Mouse (Mus musculus): ENCODE data around the gene Fam196b. TPM values are rescaled to one million over a fixed set of nuclear protein-coding genes. Genes with fewer than 3 reads are reported as not detected.

Gene Fam196b
- 1 to 10 TPM; 5.4 to 8.7 TPM for polyA plus RNA-seq (2017; shearing (Covaris generic))

- ATAC-seq: no peak
Observed at GRCm38 (mm10) chr11:34314534-34315379, at the start of gene Fam196b. Fam196b (plus strand) TSS chr11:34314822.

- ATAC-seq: no peak
Observed at GRCm38 (mm10) chr11:34272016-34272415, 42.6 kb upstream of the Fam196b start.

- ATAC-seq: no peak
Observed at GRCm38 (mm10) chr11:34275941-34276340, 38.7 kb upstream of the Fam196b start.

GRCm38 (mm10) chr11:34276363-34277046, 38.1 kb upstream of the Fam196b start:
- no peak for ATAC-seq

DNA sequence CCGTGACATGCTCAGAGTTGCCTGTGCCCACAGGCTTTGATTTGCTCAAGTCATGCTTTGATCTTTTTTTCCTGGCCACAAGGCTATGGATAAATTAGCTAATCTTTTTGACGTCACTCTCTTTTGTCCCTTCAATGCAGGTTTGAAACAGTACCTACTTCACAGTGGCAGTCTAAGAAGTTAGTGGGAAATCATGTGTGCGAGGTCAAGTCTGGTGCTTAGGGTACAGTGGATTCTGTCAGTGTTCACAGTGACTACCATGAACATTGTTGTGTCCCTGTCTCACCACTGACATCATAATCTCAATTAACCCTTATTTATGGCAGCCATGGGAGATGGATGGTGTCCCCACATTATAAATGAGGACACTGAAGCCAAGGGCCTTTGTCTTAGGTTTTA, 37.6 kb upstream of the Fam196b start:
- ATAC-seq: no peak

DNA sequence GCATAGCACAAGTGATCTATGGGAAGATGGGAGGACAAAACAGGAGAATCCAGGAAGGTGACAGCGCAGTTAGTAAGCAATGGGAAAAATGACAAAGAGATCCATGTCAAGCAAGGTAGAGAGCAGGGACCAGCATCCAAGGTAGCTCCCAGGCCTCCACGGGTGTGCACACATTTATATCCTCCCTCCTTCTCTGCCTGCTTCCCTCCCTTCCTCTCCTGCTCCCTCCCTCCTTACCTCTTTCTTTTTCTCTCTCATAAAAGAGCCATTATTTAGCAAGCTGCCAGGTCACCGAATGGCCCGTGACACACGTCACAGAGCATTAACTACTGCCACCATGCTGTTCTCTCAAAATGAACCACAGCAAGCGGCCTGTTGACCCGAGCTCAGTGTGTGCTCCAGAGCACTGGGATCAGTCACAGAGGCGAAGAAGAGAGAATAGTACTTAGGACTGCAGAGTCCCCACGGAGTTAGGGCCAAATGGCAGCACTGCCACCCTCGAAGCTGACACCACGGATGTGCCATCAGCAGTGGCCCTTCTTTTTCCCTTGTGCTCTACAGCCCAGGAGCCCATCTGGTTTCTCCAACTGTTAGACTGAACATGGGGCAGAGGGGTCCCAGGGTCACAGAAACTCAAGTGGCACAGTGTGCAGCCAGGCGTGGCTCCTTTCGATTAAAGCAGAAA, 30.4 kb upstream of the Fam196b start:
- ATAC-seq: no peak

DNA sequence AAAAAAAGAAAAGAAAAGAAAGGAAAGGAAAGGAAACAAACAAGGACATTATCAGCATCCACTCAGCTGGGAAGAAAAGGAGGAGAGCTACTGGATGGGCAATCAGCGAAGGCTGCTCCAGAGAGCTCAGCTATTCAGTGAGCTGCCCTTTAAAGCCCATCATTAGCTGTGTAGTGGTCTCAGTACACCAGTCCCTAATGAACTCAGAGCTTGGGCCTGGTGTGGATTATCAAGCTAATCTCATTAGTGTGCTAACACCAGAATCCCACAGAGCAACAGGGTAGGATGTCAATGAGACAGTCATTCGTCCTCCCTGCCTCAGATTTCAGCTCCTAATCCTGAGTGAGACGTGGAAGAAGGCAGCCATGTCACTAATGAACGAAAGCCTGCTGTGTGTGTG, 24.4 kb upstream of the Fam196b start:
- no peak for ATAC-seq

DNA sequence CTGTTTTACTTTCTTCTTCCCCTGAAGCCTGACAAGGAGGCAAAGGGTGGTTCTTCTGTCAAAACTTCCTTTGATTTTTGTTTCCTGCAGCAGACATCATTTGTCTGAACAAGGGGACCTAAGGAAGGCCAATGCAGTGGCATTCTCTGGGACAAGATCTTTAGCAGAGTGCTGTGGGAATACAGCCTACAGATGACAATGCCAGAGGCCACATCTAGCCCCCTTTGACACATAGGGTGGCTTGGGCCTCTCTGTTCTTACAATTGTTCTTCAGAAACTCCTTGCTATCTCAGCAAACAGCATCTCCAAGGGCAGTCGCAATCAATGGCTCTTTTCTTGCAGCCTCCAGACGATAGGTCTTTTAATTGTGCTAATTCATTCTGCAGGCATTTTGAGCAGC, 23.9 kb upstream of the Fam196b start:
- no peak for ATAC-seq

DNA sequence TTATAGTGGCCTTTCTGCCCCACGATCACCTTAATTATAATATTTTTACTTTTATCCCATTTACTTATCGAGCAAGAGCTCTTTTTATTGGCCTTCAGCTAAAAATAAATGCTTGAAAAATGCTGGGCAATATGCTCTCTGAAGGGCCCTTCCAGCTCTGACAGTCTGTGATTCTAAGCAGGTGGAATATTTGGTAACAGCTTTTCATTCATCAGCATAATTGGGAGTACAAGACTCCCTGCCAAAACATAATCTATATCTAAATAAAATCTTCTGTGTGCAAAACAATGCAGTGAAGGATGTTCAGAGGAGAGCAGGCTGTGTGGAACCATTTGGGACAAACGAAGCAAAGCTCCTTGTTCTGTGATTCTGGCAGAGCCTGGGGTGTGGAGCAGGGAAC, 23.3 kb upstream of the Fam196b start:
- ATAC-seq: no peak

GRCm38 (mm10) chr11:34297698-34298378, 16.8 kb upstream of the Fam196b start:
- no peak for ATAC-seq

DNA sequence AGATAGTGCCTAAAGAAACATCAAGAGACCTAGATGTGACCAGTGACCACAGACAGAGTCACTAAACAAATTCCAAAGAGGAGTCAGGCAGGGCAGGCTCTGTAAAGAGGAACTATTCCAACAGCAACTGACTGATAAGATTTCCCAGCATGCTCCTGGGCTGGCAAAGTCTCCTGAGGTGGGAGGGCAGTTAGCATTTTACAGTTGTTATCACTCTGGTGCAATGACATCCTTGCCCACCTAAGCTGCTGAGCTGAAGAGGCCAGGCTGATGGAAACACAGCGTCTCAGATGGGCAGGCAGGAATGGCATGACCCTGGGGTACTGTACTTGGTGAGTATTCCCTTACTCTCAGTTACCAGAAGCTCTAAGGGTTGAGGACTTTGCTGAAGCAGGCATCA, 15.1 kb upstream of the Fam196b start:
- no peak for ATAC-seq

DNA sequence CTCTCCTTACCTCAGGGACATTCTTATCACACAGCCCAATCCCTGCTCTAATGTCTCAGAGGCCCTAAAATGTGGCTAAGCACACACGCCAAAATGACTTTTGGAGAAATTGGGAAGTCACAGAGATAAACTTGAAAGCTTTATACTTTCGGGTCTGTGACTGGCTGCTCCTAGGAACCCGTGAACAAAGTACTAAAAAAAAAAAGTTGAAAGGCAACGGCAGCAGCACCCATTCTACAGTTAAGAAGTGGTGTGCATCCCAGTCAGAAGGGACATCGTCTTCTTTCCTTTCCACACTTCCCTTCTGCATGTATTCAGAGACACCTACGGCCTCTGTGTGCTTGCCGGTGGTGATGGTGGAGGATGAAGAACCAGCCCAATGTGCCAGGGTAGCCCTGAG, 14.6 kb upstream of the Fam196b start:
- ATAC-seq: no peak

DNA sequence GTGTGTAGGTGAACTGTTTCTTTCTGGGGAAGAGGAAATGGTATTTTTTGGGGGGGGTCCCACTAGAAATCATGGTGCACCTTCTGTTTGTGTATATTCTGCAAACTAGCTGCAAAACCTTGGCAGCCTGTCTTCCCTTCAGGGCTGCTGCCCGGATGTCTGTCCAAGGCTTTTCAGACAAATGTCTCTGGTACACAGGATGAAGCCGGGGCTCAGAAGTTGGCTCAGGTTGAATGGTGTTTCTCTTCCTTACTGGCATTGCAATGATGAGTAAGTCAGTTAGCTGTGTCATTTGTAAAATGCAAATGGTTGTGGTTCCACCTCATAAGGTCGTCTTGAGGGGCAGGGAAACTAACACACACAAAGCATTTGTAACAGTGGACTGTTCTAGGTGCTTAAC, 8.4 kb upstream of the Fam196b start:
- ATAC-seq: no peak

DNA sequence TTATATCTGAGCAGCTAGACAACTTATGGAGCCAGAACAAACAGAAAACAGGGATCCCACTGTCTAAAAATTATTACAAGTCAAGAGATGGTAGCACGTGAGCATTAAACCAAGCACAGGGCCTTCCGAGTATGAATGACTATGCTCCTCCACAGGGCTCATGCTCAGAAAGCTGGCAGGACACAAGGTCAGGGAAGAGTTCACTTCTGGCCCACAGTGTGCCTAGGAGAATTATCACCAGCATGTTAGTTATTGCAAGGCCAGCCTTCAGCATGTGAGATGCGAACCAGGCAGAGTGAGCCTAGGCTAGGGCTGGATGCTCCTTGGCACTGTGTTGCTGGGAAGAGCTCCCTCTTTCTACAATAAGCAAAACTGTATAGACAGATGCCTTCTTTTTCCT, 5.9 kb upstream of the Fam196b start:
- ATAC-seq: no peak

- no peak for ATAC-seq
Observed at GRCm38 (mm10) chr11:34309360-34309759, 5.3 kb upstream of the Fam196b start.

GRCm38 (mm10) chr11:34311717-34312116, 2.9 kb upstream of the Fam196b start:
- ATAC-seq: no peak

- ATAC-seq: no peak
Observed at GRCm38 (mm10) chr11:34312208-34312607, 2.4 kb upstream of the Fam196b start.

DNA sequence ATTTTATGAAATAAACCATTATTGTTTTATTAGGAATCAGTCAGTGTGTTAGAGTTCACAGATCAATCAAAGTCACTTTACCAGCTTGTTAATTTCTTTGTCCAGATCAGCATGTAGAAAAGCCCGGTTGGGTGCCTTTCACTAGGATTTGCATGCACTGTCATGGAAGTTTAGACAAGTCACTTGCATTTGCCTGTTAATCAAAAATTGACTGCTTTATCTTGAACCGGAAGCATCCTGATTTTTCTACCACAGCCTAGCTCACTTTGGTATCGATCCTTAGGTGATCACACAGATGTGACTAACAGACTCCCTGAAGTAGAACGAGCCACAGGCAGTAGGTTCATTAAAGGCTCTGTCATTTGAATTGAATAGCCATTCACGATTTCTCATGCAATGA, 761 bp downstream of the Fam196b start:
- no peak for ATAC-seq

- no peak for ATAC-seq
Observed at GRCm38 (mm10) chr11:34316176-34316575, 1.6 kb downstream of the Fam196b start.

- no peak for ATAC-seq
Observed at GRCm38 (mm10) chr11:34317001-34317400, 2.4 kb downstream of the Fam196b start.

DNA sequence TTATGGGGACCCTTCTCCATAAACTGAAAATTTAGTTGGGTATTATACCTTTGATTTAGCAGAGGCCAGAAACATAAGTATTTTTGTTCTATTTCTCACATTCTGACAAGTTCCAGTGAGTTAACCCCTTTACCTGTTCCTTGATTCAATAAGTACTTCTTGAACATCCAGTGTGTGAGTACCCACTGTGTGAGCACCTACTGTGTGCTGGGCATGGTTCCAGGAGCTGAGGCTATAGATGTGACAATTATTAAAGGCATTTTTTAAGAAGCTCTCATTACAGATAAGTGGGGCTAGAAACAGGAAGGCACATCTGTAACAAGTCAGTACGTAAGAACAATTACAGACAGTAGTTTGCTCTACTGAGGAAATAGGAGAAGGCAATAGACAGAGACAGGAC, 4.7 kb downstream of the Fam196b start:
- no peak for ATAC-seq

- no peak for ATAC-seq
Observed at GRCm38 (mm10) chr11:34323664-34324063, 9.0 kb downstream of the Fam196b start.

Measured in CD4-positive, CD25-positive, alpha-beta regulatory T cell, adult 4 months (primary cell).